Mouse (Mus musculus): ENCODE data around the gene Spsb4. TPM values are rescaled to one million over a fixed set of nuclear protein-coding genes. Genes with fewer than 3 reads are reported as not detected.

Gene Spsb4
- polyA plus RNA-seq, 1 experiment from 2014 or later = 6.1 TPM

DNA sequence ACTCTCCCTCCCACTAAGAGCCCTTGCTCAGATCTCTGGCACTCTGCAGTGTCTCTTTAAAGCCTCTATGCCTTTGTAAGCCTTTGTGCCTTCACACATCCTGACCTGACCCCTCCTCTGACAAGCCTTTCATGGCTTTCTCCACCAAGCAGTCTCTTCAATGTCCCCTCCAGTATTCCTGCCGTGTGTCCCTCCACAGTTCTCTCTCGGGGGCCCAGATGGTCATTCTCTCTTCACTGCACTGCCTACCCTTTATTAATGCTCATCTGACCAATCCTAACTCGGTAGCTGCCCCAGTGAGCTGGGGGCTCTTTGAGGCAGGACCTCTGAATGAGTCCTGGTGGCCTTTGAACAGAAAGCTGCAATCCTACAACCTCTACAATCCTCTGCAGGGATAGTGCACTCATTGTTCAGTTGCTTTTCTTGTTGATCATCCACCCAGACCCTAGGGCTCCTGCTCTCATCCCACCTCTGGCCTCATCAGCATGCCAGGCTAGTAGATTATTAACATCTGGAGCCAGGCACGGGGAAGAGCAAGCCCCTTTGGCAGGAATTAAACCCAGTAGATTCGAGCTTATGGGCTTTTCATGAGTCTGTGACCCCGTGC, 60.5 kb downstream of the Spsb4 start:
- ATAC-seq (ENCODE audit: low FRiP score, low TSS enrichment) (no peak), DNase-seq (ENCODE audit: low spot score) (no peak)
- H3K4me3 ChIP-seq (ENCODE audit: low read depth, low read length) = no peak overlapping the region
- H3K27ac ChIP-seq (replicated peaks) = no peak overlapping the region
- H3K27me3 ChIP-seq (ENCODE audit: control insufficient read depth, insufficient read depth, low read length) = no peaks in the 10 kb centered on the region
- H3K4me1 ChIP-seq (replicated peaks; ENCODE audit: control insufficient read depth, insufficient read depth) = no peaks in the 10 kb centered on the region; the same call in 1 of the 2 replicates
- H3K36me3 ChIP-seq (ENCODE audit: control insufficient read depth, insufficient read depth, low read length) = no peaks in the 10 kb centered on the region
- no peak overlapping the region for H3K9ac ChIP-seq (ENCODE audit: low read length)
- H3K4me2 ChIP-seq (replicated peaks; ENCODE audit: low read depth) = no peak overlapping the region
- no peaks in the 10 kb centered on the region for H3K9me3 ChIP-seq (ENCODE audit: control insufficient read depth, low read length)
- 40% methylated on average over 6 of the region's 6 CpGs for WGBS
- TF ChIP-seq EP300 (optimal IDR thresholded peaks at IDR 0.05) (no peak), CTCF (IDR thresholded peaks at IDR 0.05; ENCODE audit: low read depth) (no peak)

DNA sequence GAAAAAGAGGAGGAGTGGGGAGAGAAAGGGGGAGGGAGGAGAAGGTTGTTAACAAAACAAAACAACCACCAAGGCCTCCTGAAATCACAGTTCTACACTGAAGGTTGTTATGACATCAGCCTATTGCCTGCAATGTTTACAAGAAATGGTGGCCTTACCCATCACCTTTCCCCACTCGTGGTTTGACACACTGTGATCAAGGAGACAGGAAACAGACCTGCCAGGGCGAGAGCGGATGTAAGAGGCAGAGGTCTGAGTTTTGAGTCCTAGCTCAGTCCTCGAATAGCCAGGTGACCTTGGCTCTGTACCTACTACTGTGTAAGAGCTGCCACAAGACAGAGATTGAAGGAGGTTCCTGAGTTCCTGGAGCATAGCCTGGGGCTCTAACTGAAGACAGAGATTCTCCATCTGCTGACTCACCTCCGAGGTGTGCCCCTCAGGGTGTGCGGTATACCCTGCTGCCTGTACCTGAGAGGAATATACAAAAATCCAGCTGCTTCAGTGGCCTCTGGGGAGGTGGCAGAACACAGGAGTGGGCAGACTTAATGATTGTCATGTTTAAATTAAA, 61.3 kb downstream of the Spsb4 start:
- ATAC-seq (ENCODE audit: low FRiP score, low TSS enrichment) = no peak
- Histone ChIP-seq H3K4me1 (replicated peaks; ENCODE audit: control insufficient read depth, insufficient read depth) (no peaks in the 10 kb centered on the region), H3K9ac (ENCODE audit: low read length) (no peak overlapping the region), H3K4me2 (replicated peaks; ENCODE audit: low read depth) (no peak overlapping the region), H3K36me3 (ENCODE audit: control insufficient read depth, insufficient read depth, low read length) (no peaks in the 10 kb centered on the region), H3K4me3 (ENCODE audit: low read depth, low read length) (no peak overlapping the region), H3K9me3 (ENCODE audit: control insufficient read depth, low read length) (no peaks in the 10 kb centered on the region), H3K27ac (replicated peaks) (no peak overlapping the region; the same call in 1 of the 2 replicates), H3K27me3 (ENCODE audit: control insufficient read depth, insufficient read depth, low read length) (no peaks in the 10 kb centered on the region)
- 54% methylated on average over 6 of the region's 6 CpGs for WGBS
- TF ChIP-seq EP300 (optimal IDR thresholded peaks at IDR 0.05) (no peak), CTCF (IDR thresholded peaks at IDR 0.05; ENCODE audit: low read depth) (no peak)
- DNase-seq (ENCODE audit: low spot score) = no peak

DNA sequence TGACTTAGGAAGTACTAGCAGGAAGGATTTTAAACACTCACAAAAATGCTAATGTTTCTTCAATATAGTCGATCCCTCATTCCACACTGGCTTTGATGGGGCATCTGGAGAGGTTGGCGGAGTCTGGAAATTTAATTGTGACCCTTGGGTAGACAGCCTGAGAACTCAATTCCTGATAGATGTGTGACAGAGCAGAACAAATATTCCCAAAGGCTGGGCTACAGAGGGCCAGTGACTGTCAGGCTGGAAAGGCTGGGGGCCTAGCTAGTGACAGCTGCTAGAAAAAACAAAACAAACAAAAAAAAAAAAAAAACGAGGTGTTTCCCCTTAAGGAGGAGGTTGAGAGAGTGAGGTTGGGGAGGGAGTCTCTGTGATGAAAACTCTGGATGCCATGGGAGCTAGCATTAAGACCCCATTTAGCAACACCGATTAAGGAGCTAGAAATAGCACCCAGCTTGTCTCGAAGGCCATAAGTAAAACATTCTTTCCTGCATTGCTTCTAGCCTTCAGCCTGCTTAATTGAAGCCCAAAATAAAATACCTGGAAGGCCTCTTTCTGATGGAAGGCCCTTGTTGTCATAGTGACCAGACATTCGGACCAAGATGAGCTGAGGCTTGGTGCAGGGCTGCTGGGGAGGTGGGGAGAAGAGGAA, 61.9 kb downstream of the Spsb4 start:
- TF ChIP-seq CTCF (IDR thresholded peaks at IDR 0.05; ENCODE audit: low read depth) (no peak), EP300 (optimal IDR thresholded peaks at IDR 0.05) (no peak)
- Histone ChIP-seq H3K27me3 (ENCODE audit: control insufficient read depth, insufficient read depth, low read length) (no peaks in the 10 kb centered on the region), H3K36me3 (ENCODE audit: control insufficient read depth, insufficient read depth, low read length) (no peaks in the 10 kb centered on the region), H3K4me2 (replicated peaks; ENCODE audit: low read depth) (no peak overlapping the region), H3K4me1 (replicated peaks; ENCODE audit: control insufficient read depth, insufficient read depth) (no peaks in the 10 kb centered on the region), H3K4me3 (ENCODE audit: low read depth, low read length) (no peak overlapping the region), H3K9me3 (ENCODE audit: control insufficient read depth, low read length) (no peaks in the 10 kb centered on the region), H3K9ac (ENCODE audit: low read length) (no peak overlapping the region), H3K27ac (replicated peaks) (no peak overlapping the region)
- ATAC-seq (ENCODE audit: low FRiP score, low TSS enrichment) (no peak), DNase-seq (ENCODE audit: low spot score) (no peak)
- WGBS = 45% methylated on average over 6 of the region's 6 CpGs

DNA sequence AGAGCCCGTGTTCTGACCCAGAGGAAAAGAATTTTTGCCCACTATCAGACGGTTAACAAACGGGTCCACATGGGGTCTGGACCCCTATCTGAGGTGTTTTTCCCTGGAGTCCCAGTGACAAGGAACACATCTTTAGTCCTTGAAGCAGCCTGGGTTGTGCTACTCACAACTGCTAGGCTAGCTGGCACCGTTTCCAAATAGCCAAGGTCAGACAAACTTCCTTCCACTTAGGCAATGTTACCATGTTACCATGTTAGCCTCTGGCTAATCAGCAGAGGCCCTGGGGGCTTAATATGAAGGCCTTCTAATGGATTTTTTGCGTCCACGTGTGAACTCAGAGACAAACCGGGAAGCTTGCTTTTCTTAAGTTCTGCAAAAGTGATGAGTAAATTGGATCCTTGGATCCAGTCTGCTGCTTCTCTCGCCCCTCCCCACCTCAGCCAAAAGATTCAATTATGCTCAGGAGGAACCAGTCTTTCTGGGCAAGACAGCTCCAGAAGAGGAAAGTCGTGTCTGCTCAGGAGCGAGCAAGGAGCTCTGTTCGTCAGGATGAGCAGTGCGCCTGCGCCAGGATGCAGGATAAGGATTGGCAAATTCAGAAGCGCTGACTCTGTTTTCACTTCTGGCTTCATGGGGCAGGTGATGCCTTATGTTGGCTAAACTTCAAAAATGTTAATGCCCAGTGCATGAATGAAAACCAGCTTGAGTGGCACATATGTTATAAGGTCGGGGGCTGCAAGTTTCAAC, 64.4 kb downstream of the Spsb4 start:
- Histone ChIP-seq H3K36me3 (ENCODE audit: control insufficient read depth, insufficient read depth, low read length) (no peaks in the 10 kb centered on the region), H3K4me1 (replicated peaks; ENCODE audit: control insufficient read depth, insufficient read depth) (no peaks in the 10 kb centered on the region), H3K9me3 (ENCODE audit: control insufficient read depth, low read length) (no peaks in the 10 kb centered on the region), H3K27me3 (ENCODE audit: control insufficient read depth, insufficient read depth, low read length) (no peaks in the 10 kb centered on the region), H3K9ac (ENCODE audit: low read length) (no peak overlapping the region), H3K4me3 (ENCODE audit: low read depth, low read length) (no peak overlapping the region), H3K27ac (replicated peaks) (no peak overlapping the region), H3K4me2 (replicated peaks; ENCODE audit: low read depth) (no peak overlapping the region)
- WGBS = 84% methylated on average over 15 of the region's 15 CpGs
- TF ChIP-seq EP300 (optimal IDR thresholded peaks at IDR 0.05) = no peak
- TF ChIP-seq CTCF (IDR thresholded peaks at IDR 0.05; ENCODE audit: low read depth) = no peak
- ATAC-seq (ENCODE audit: low FRiP score, low TSS enrichment) (no peak), DNase-seq (ENCODE audit: low spot score) (no peak)

DNA sequence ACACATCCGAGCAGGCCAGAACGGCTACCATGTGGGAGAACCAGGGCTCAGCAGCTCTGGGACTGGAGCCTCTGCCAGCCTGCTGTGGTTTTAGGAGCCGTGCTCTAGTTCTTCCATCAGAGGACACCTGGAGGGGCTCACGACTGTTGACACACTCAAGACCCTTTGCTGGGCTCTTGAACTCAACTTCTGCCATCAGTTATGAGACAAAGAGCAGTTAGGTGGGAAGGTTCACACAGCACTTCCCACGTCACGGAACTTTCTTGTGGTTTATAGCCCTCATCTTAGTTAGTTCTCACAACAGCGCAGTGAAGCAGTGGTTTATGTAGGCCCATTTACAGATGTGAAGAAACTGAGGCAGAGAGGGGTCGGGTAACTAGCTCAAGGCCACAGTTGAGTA, 65.2 kb downstream of the Spsb4 start:
- H3K4me2 ChIP-seq (replicated peaks; ENCODE audit: low read depth) = no peak overlapping the region
- DNase-seq (ENCODE audit: low spot score) (no peak), ATAC-seq (ENCODE audit: low FRiP score, low TSS enrichment) (no peak)
- no peaks in the 10 kb centered on the region for H3K36me3 ChIP-seq (ENCODE audit: control insufficient read depth, insufficient read depth, low read length)
- no peaks in the 10 kb centered on the region for H3K4me1 ChIP-seq (replicated peaks; ENCODE audit: control insufficient read depth, insufficient read depth)
- H3K4me3 ChIP-seq (ENCODE audit: low read depth, low read length) = no peak overlapping the region
- no peaks in the 10 kb centered on the region for H3K9me3 ChIP-seq (ENCODE audit: control insufficient read depth, low read length)
- no peaks in the 10 kb centered on the region for H3K27me3 ChIP-seq (ENCODE audit: control insufficient read depth, insufficient read depth, low read length)
- no peak overlapping the region for H3K9ac ChIP-seq (ENCODE audit: low read length)
- H3K27ac ChIP-seq (replicated peaks) = no peak overlapping the region
- TF ChIP-seq CTCF (IDR thresholded peaks at IDR 0.05; ENCODE audit: low read depth) = no peak
- TF ChIP-seq EP300 (optimal IDR thresholded peaks at IDR 0.05) = no peak
- 87% methylated on average over 8 of the region's 8 CpGs for WGBS
